Mouse (Mus musculus): ENCODE data around the gene Fbp2.
"Not testable (repeated sequence)": the region's sequence is repeated elsewhere in the genome, so short reads cannot be mapped to it uniquely, and the experiment has no call there.

DNA sequence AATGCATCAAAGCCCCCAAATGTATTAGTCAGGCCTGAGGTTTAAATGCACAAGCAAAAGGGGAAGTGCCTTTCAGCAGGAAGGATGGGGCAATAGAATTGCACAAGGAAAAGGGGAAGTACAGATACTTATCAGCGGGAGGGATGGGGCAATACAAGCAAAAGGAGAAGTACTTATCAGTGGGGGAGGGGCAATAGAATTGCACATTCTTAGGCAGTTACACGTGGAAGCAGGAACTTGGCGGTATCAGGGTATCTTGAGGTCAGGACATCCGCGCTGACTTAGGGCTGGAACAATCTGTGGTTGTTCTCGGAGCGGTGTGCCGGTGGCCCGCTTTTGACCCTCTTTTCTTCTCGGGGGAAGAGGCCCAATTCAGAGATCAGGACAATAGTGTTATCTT is 1.0 kb upstream of the Fbp2 start:
- TF ChIP-seq CTCF (IDR thresholded peaks at IDR 0.05; ENCODE audit: low read depth, low read length); POLR2A (IDR thresholded peaks at IDR 0.05; ENCODE audit: borderline replicate concordance, low read depth, low read length): not testable (repeated sequence)

Data from bone marrow macrophage, adult 2 months (primary cell).